Mouse (Mus musculus) spleen, postnatal 14 days (tissue): ENCODE results near the gene Hspa1a.
"Not testable (repeated sequence)": the region's sequence is repeated elsewhere in the genome, so short reads cannot be mapped to it uniquely, and the experiment has no call there.

ENCODE experiments used
- DNase-seq, 2 experiments: peaks; one replicate each; pipeline ENCODE4 v3.0.0; 2021 to 2022; ENCODE audit warnings: low spot score in 2 of 2

The Hspa1a gene

DNA sequence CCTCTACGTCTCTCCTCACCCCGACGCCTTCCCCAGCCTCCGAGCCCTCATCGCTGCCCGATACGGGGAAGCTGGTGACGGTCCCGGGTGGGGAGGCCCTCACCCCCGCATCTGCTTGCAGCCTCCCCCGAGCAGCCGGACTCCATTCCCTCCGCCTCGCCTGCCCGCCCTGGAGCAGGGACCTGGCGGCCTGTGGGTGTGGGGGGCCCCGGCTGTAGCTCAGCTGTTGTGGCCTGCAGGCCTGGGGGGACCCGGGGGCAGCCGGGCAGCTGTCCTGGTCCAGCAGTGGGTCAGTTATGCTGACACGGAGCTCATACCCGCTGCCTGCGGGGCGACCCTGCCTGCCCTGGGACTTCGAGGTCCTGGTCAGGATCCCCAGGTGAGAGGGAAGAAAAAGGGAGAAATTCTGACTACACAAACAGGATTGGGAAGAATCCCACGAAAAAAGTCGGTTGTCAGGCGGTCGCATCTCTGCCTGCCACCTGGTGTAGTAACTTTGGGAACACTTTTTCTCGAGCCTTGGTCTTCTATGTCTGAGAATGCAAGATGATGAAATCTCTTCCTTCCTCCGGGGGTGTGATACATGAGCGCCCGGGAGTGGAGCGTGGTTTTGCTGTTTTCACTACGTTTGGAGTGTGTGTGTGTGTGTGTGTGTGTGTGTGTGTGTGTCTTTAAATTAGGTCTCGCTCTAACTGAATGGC, 29.6 kb upstream of the Hspa1a start:
- peak in 1 of 2 experiments; percentile 35 for DNase-seq

DNA sequence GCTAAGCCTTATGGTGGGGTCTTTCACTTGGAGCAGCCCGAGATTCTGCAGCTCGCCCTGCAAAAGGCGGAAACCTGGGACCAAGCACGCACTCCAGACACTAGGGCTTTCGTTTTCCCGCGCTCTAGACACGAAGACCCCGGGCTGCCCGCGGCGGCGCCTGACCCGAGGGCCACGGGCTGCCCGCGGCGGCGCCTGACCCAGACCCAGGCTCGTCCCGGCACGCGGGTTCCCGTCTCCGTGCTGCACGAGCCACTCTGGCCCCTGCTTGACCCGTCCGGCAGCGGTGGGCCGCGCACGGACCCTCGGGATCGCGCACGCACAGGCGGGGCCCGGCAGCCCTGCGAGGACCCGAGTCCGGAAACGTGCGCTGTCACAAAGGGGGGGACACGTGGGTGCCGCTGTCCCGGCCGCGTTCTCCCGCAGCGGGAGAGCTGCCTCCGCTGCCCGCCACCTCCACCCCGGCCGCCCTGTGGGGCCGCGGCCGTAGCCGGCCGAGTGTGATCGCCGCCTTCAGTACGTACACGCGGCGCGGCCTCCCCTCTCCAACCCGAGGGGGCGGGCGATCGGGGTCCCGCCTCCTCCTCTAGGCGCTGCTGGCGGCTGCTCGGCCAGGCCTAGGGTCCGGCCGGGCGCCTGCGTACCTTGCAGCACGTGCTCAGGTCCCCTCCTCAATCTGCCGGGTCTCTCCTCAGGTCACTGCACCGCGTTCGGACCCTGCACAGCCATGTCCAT, 28.9 kb upstream of the Hspa1a start, which contains the start of gene Vars:
TSS of gene Vars (plus strand) at position 271 of the 735 bp plus-strand sequence.
- DNase-seq, result peak; percentile 77

DNA sequence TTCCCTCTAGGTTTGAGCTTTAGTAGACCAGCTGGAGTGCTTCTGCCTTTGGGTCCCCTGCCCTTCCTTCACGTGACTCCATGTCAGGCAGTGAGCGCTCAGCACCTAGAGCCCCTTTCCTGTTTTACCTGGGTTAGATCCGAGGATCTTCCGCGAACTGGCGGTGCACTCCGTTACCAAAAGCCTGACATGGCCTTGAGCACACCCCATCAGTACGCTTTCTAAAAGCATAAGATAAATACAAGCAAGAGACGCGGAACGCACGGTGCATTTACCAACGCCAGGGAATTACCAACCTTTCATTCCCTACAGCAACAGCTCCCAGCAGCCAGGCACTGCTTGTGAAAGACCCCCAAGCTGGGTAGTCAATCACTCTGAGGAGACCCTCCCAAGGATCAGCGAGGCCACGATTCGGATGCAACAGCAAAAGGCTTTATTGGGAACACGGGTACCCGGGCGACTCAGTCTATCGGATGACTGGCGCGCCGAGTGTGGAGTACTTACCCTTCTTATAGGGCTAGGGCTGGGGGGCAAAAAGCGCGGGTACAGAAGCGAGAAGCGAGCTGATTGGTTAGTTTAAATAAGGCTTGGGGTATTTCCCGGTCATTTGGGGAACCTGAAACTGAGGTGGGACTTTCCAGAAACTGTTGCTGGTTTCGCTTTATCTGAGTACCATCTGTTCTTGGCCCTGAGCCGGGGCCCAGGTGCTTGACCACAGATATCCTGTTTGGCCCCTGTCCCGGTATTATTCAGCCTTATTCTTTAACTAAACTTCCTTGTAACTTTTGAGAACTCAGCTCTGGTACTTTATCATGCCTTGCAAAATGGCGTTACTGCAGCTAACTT, 28.1 kb upstream of the Hspa1a start:
- peak in 1 of 2 experiments; percentile 48 for DNase-seq

GRCm38 (mm10) chr17:34998526-34999430, 26.8 kb upstream of the Hspa1a start:
- DNase-seq, result no peak

DNA sequence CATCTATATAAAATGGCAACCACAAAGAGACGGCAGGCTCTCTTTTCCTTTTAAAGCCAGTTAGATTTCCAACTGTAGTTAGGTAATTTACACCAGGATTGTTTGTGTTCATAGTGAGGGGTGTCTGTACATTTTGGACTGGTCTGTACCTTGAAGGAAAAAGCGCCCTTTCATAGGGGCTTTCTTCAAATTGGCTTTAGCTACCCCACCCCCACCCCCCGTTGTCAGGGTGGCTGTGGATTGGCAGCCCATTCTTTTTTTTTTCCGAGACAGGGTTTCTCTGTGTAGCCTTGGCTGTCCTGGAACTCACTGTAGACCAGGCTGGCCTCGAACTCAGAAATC, 25.2 kb upstream of the Hspa1a start:
- no peak for DNase-seq

DNA sequence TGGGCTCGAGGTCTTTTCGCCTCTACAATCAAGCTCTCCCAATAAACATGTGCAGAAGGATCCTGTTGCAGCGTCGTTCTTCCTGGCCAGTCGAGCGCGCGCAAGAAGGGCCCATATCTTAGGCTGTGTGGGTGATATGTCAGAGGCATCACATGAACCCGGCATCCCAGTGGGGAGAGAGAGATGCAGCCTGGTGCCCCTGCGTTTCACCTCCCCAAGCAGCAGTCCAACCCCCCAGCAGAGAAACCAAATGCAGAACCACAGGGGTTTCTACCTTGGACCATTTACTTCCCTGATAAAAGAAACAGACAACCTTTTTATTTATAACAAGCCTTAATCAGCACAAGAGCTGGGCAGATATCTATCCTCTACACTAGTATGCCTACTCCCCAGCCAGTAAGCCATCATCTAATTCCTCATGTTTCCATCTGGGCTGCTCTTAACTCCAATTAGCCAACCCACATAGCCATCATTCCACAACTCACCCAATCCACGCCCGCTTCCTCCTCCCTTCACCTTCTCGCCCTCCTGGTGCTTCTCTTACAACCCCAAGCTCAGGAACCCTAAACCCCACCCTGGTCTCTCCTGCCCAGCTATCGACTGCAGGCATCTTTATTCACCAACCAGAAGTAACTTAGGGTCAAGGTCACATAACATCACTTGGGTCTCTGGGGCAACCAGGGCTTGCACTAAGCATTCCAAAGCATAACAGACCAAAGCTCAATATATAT, 24.6 kb upstream of the Hspa1a start:
- DNase-seq, result no peak

GRCm38 (mm10) chr17:34995927-34996326, 24.0 kb upstream of the Hspa1a start:
- DNase-seq, result not testable (repeated sequence)

- not testable (repeated sequence) for DNase-seq
Measured at GRCm38 (mm10) chr17:34995192-34995591, 23.2 kb upstream of the Hspa1a start.

- no peak for DNase-seq
Measured at GRCm38 (mm10) chr17:34994751-34995150, 22.8 kb upstream of the Hspa1a start.

- no peak for DNase-seq
Measured at GRCm38 (mm10) chr17:34984218-34984617, 12.3 kb upstream of the Hspa1a start.

DNA sequence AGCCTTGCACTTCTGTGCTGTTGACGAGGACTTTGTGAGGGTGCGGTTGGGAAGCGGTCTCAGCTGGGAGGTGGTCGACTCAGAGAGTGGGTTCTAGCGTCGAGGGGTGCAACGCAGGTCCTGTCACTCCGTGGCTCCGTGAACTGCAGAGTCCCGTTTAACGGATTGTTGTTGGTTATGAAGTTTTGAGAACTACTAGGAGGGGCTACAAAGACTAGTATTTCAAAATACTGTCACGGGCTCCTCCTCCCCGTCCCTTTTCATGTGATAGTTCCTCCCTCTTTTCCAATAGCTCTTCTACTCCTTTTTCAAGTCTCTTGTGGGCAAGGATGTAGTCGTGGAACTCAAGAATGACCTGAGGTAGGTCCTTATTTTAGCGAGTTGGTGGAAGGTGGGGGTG, 10.4 kb upstream of the Hspa1a start:
- DNase-seq, result no peak

GRCm38 (mm10) chr17:34981690-34982180, 9.8 kb upstream of the Hspa1a start, which contains the start of gene Lsm2:
Gene Lsm2, plus strand, starts transcription at chr17:34981862.
- peak; percentile 75 to 84 for DNase-seq

- DNase-seq, result no peak
Measured at GRCm38 (mm10) chr17:34980655-34981054, 8.7 kb upstream of the Hspa1a start.

DNA sequence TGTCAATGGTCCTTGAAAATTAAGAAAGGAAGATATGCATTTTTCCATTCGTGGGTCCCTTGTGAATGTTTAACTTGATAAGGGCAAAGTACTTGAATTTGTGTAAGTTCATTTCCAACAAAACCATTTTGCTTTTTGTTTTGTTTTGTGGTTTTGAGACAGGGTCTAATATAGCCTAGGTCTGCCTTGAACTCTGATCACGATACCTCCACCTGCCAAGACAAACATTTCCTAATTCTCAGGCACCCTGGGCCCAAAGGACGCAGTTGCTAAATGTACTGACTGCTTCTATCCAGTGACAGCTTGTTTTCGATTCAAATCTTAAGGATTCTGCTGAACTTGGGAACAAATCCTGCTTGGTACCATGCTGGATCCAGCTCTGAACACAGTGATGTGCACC, 7.7 kb upstream of the Hspa1a start:
- DNase-seq, result no peak

DNA sequence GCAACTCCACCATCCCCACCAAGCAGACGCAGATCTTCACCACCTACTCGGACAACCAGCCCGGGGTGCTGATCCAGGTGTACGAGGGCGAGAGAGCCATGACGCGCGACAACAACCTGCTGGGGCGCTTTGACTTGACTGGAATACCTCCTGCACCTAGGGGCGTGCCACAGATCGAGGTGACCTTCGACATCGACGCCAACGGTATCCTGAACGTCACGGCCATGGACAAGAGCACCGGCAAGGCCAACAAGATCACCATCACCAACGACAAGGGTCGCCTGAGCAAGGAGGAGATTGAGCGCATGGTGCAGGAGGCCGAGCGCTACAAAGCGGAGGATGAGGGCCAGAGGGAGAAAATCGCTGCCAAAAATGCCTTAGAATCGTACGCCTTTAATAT, 6.3 kb upstream of the Hspa1a start:
- no peak for DNase-seq

GRCm38 (mm10) chr17:34977000-34977399, 5.0 kb upstream of the Hspa1a start:
- no peak for DNase-seq

DNA sequence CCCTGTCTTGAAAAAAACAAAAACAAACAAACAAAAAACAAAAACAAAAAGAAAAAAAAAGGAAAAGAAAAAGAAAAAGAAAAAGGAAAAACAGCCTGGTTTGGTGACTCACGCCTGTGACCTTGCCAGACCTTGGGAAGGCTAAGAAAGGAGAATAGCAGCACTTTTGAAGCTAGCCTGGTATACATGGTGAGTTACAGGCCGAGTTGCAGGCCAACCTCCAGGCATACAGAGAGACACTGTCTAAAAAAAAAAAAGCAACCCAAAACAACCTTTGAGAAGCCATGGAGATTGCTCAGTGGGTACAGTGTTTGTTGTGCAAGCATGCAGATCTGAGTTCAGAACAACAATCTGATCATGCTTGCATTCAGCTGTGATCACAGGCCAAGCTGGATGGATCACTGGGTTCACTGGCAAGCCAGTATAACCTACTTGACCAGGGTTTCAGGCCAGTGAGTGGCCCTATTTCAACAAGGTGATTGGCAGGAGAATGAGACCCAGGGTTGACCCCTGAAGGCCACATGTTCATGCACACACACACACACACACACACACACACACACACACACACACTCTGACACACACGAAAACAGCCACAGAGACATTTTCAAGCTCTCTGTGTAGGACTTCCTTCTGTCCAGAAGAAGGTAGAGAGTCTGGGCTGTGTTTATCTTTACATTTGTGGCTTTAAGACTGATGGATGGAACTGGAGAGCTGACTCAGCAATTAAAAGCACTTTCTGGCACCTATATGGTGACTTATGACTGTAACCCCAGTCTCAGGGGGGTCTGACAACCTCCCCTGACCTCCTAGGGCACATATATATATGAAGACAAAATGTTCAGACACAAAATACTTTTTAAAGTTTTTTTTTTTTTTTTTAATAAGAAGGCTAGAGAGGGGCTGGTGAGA, 3.9 kb upstream of the Hspa1a start:
- DNase-seq, result no peak

DNA sequence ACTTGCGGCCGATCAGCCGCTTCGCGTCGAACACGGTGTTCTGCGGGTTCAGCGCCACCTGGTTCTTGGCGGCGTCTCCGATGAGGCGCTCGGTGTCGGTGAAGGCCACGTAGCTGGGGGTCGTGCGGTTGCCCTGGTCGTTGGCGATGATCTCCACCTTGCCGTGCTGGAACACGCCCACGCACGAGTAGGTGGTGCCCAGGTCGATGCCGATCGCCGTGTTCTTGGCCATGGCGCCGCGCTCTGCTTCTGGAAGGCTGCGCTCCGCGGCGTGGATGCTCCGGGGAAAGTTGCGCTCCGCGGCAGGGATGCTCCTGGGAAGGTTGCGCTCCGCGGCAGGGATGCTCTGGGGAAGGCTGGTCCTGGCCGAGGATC, 275 bp downstream of the Hspa1a start:
- DNase-seq, result not testable (repeated sequence)

DNA sequence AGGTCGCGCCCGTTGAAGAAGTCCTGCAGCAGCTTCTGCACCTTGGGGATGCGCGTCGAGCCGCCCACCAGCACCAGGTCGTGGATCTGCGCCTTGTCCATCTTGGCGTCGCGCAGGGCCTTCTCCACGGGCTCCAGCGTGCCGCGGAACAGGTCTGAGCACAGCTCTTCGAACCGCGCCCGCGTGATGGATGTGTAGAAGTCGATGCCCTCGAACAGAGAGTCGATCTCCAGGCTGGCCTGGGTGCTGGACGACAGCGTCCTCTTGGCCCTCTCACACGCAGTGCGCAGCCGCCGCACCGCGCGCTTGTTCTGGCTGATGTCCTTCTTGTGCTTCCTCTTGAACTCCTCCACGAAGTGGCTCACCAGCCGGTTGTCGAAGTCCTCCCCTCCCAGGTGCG, 1.1 kb downstream of the Hspa1a start:
- not testable (repeated sequence) for DNase-seq
